Mouse (Mus musculus) embryonic fibroblast, embryonic 13.5 days (primary cell): ENCODE measurements around the gene Onecut3.

Source experiments
- CTCF ChIP-seq: IDR thresholded peaks from 2 replicates; pipeline ENCODE4 v1.5.1; 2011; ENCODE audit warnings: mild to moderate bottlenecking, control low read depth, low read length, moderate library complexity, borderline replicate concordance; ENCODE audit not compliant: insufficient read depth
- POLR2A ChIP-seq: IDR thresholded peaks from 2 replicates; pipeline ENCODE4 v1.6.1; 2011; ENCODE audit warnings: low read depth, mild to moderate bottlenecking, control low read depth, low read length, moderate library complexity

DNA sequence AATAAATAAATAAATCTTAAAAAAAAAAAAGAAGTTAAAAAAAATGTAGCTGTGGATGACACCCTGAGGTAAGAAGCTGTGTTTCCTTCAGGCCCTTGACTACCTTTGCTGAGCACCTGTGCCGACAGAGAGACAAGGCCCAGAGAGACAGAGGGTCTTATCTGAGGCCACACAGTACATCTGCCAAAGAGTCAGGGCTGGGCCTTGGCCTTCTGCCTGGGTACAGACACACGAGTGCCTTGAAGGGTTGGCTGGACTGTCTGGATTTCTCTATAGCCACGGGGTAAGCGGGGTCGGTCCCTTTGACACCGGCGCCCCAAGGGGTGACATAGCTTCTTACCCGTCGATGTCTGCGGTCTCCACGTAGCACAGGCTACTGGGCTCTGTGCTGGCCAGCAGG, 38.1 kb downstream of the Onecut3 start:
- TF ChIP-seq CTCF (no peak), POLR2A (no peak)
